Mouse (Mus musculus) forebrain, embryonic 14.5 days (tissue): Measurements from ENCODE around the gene Enah. TPM values are rescaled to one million over a fixed set of nuclear protein-coding genes. Genes with fewer than 3 reads are reported as not detected.

Source experiments
- ATAC-seq: fragments of 200-750 bp; cut with Nextera tagmentation; 2 replicates; pipeline ENCODE4 v1.8.0; 2017; ENCODE audit warnings: mild to moderate bottlenecking, moderate library complexity
- DNase-seq: peaks from one replicate; pipeline ENCODE4 v3.0.0-alpha.2; 2015; ENCODE audit warnings: low spot score
- H3K27ac ChIP-seq: fragments of 300-500 bp; sonication (generic); 2 replicates; pipeline ENCODE4 v1.5.1; 2014; ENCODE audit warnings: low read depth, mild to moderate bottlenecking, control low read depth, low read length, moderate library complexity
- H3K27me3 ChIP-seq: fragments of 300-500 bp; sonication (generic); replicated peaks from 2 replicates; pipeline ENCODE4 v1.6.1; 2014; ENCODE audit warnings: low read length, control low read depth, mixed read lengths; ENCODE audit not compliant: control insufficient read depth, insufficient read depth
- H3K36me3 ChIP-seq: fragments of 300-500 bp; sonication (generic); 2 replicates; pipeline ENCODE4 v1.6.1; 2014; ENCODE audit warnings: low read length, control low read depth; ENCODE audit not compliant: control insufficient read depth, insufficient read depth
- H3K4me1 ChIP-seq: fragments of 300-500 bp; sonication (generic); 2 replicates; pipeline ENCODE4 v1.6.1; 2014; ENCODE audit warnings: antibody characterized with exemption, low read length, control low read depth; ENCODE audit not compliant: control insufficient read depth, insufficient read depth
- H3K4me2 ChIP-seq: fragments of 300-500 bp; sonication (generic); 2 replicates; pipeline ENCODE4 v1.6.1; 2014; ENCODE audit warnings: mild to moderate bottlenecking, control low read depth, low read length
- H3K4me3 ChIP-seq: fragments of 300-500 bp; sonication (generic); 2 replicates; pipeline ENCODE4 v1.5.1; 2014; ENCODE audit warnings: low read depth, low read length, control low read depth
- H3K9ac ChIP-seq: fragments of 300-500 bp; sonication (generic); 2 replicates; pipeline ENCODE4 v1.6.1; 2014; ENCODE audit warnings: mild to moderate bottlenecking, low read length, control low read depth, moderate library complexity
- H3K9me3 ChIP-seq: fragments of 300-500 bp; sonication (generic); replicated peaks from 2 replicates; pipeline ENCODE4 v1.6.1; 2016; ENCODE audit warnings: low read length, control low read depth, mixed read lengths; ENCODE audit not compliant: control insufficient read depth
- WGBS: fragments of 180-500 bp; shearing (Covaris S2); extraction: QIAGEN DNeasy Blood & Tissue Kit; methylation state at CpG from one replicate; pipeline ENCODE4 v1.1.7; 2014; 5-methylcytosine and 5-hydroxymethylcytosine counted together
- polyA plus RNA-seq: library from polyadenylated mRNA; unstranded; fragments of >200 nt; fragmentation: Nextera tagmentation; extraction: Ambion mirVana; gene quantifications from 2 replicates; pipeline ENCODE4 v1.2.1, GENCODE M21; 2014

Enah gene
- polyA plus RNA-seq, 1 experiment from 2014 or later: 19.9 TPM

DNA sequence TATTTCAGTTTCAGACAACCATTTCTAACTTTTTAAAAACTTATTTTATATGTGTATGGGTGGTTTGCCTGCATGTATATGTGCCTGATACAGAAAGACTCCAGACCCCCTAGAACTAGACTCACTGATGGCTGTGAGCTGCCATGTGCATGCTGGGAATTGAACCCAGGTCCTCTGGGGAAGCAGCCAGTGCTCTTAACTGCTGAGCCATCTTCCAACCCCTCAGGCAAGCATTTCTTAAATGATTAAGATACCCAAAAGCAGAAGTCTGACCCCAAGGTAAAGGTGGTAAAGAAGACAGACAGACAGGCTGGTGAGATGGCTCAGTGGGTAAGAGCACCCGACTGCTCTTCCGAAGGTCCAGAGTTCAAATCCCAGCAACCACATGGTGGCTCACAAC is 165.0 kb downstream of the Enah start:
- Histone ChIP-seq H3K4me2 (no peak overlapping the region), H3K27ac (no peak overlapping the region), H3K4me3 (no peak overlapping the region), H3K27me3 (0 out of 2 replicates have a peak, but pooled peaks cover 3% of the 10 kb centered on the region), H3K36me3 (no peaks in the 10 kb centered on the region), H3K4me1 (no peaks in the 10 kb centered on the region), H3K9ac (no peak overlapping the region), H3K9me3 (no peaks in the 10 kb centered on the region)
- no peak for DNase-seq
- ATAC-seq: no peak
- WGBS: 100% methylated on average over 2 of the region's 2 CpGs

GRCm38 (mm10) chr1:181853081-181853736 is 166.6 kb downstream of the Enah start:
- ATAC-seq (no peak), DNase-seq (no peak)
- Histone ChIP-seq H3K4me1 (no peaks in the 10 kb centered on the region), H3K4me2 (peak overlapping the region; percentile 28), H3K9ac (no peak overlapping the region), H3K36me3 (no peaks in the 10 kb centered on the region), H3K4me3 (no peak overlapping the region), H3K9me3 (no peaks in the 10 kb centered on the region), H3K27me3 (0 out of 2 replicates have a peak, but pooled peaks cover 3% of the 10 kb centered on the region), H3K27ac (no peak overlapping the region)
- 18% methylated on average over 20 of the region's 21 CpGs for WGBS

- Histone ChIP-seq H3K27ac (no peak overlapping the region), H3K36me3 (no peaks in the 10 kb centered on the region), H3K9ac (no peak overlapping the region), H3K4me3 (no peak overlapping the region), H3K27me3 (0 out of 2 replicates have a peak, but pooled peaks cover 3% of the 10 kb centered on the region), H3K4me2 (no peak overlapping the region), H3K4me1 (no peaks in the 10 kb centered on the region), H3K9me3 (no peaks in the 10 kb centered on the region)
- DNase-seq: no peak
- 56% methylated on average over 13 of the region's 13 CpGs for WGBS
- ATAC-seq: no peak
Observed at GRCm38 (mm10) chr1:181852466-181852865, 167.3 kb downstream of the Enah start.

DNA sequence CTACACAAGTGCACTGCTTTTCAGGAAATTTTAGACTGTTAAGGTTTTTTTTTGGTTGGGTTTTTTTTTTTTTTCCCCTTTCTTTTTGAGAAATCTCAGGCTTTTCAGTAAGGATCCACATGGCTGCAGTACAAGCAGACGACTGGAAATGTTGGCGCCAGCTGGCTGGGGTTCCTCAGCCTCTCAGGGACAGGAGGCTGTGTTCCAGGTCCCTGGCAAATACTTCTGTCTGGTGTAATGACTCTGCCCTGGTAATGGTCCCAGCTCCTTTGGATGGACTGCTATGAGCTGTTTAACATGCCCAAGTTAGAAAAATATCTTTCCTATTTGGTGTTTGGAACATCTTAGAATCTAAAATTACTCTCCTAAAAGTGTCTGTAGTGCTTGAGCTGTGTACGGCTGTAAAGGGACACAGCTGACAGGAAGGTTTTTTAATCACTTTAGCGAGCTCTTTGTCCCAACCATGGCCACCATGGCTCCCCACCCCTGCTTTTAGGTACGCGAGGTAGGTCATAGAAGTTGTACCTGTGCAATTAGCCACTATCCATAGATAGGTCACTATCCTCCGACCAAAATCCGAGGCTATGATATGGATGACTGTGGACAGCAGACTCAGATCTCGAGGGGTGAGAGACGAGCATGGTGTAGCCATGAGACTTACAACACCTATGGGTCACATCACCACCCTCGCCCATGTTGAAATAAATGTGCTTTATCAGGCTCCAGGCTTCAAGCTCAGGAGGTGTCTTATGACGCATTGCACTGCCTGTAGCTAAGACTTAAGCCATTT is 168.1 kb downstream of the Enah start:
- H3K4me2 ChIP-seq: no peak overlapping the region
- no peak overlapping the region for H3K4me3 ChIP-seq
- 86% methylated on average over 12 of the region's 12 CpGs for WGBS
- ATAC-seq: no peak
- DNase-seq: peak; percentile 60
- H3K27ac ChIP-seq: no peak overlapping the region
- 0 out of 2 replicates have a peak, but pooled peaks cover 3% of the 10 kb centered on the region for H3K27me3 ChIP-seq
- no peaks in the 10 kb centered on the region for H3K9me3 ChIP-seq
- H3K9ac ChIP-seq: no peak overlapping the region
- no peaks in the 10 kb centered on the region for H3K36me3 ChIP-seq
- no peaks in the 10 kb centered on the region for H3K4me1 ChIP-seq

DNA sequence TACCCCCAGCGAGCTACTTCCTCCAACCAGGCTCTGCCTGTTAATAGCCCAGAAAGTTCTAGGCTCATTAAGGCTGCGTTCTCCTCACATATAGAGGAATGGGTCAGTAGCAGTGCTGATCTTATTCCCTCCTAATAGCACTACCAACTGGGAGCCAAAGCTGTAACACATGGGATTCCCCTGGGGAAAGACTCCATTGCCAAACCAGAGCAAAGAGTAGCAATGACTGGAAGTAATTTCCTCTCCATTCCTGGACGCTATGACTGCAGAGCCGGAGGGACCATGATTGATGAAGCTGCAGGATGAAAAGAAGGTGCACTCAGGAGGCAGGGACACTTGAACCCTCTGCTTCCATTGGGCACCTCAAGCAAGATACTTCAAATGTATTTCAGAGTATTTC is 169.3 kb downstream of the Enah start:
- H3K4me2 ChIP-seq: no peak overlapping the region
- 0 out of 2 replicates have a peak, but pooled peaks cover 3% of the 10 kb centered on the region for H3K27me3 ChIP-seq
- DNase-seq: no peak
- H3K36me3 ChIP-seq: no peaks in the 10 kb centered on the region
- no peaks in the 10 kb centered on the region for H3K4me1 ChIP-seq
- no peak overlapping the region for H3K4me3 ChIP-seq
- H3K27ac ChIP-seq: no peak overlapping the region
- ATAC-seq: no peak
- H3K9ac ChIP-seq: no peak overlapping the region
- H3K9me3 ChIP-seq: no peaks in the 10 kb centered on the region
- 78% methylated on average over 4 of the region's 4 CpGs for WGBS

GRCm38 (mm10) chr1:181848210-181848609 is 171.6 kb downstream of the Enah start:
- DNase-seq: no peak
- Histone ChIP-seq H3K4me2 (no peak overlapping the region), H3K9ac (no peak overlapping the region), H3K4me3 (no peak overlapping the region), H3K27me3 (0 out of 2 replicates have a peak, but pooled peaks cover 5% of the 10 kb centered on the region), H3K36me3 (no peaks in the 10 kb centered on the region), H3K4me1 (no peaks in the 10 kb centered on the region), H3K9me3 (no peaks in the 10 kb centered on the region), H3K27ac (no peak overlapping the region)
- ATAC-seq: no peak
- 74% methylated on average over 1 of the region's 1 CpGs for WGBS

GRCm38 (mm10) chr1:181847396-181847795 is 172.4 kb downstream of the Enah start:
- 84% methylated on average over 3 of the region's 3 CpGs for WGBS
- Histone ChIP-seq H3K27ac (no peak overlapping the region), H3K9ac (no peak overlapping the region), H3K27me3 (0 out of 2 replicates have a peak, but pooled peaks cover 2% of the 10 kb centered on the region), H3K36me3 (no peaks in the 10 kb centered on the region), H3K4me3 (no peak overlapping the region), H3K9me3 (no peaks in the 10 kb centered on the region), H3K4me2 (no peak overlapping the region), H3K4me1 (no peaks in the 10 kb centered on the region)
- DNase-seq: no peak
- ATAC-seq: no peak
